Mouse (Mus musculus) CD4-positive, CD25-positive, alpha-beta regulatory T cell (primary cell): ENCODE results near the gene Plcl1. TPM values are rescaled to one million over a fixed set of nuclear protein-coding genes. Genes with fewer than 3 reads are reported as not detected.

ENCODE experiments used
- polyA plus RNA-seq: library from polyadenylated mRNA; unstranded; fragments of 100-300 nt; shearing (Covaris generic); gene quantifications from one replicate; pipeline ENCODE4 v1.2.1, GENCODE M21; 2017

Plcl1 gene
- polyA plus RNA-seq, result 6.2 TPM

GRCm38 (mm10) chr1:55405272-55406022, at the start of gene Plcl1:
Gene Plcl1, plus strand, starts transcription at chr1:55405921.

GRCm38 (mm10) chr1:55363044-55363565, 42.6 kb upstream of the Plcl1 start, which contains the start of gene Boll:
Gene Boll, minus strand, starts transcription at chr1:55363469.

Other genes with a start within 250 kb of the Plcl1 start
- 7.1 TPM for gene Rftn2, start 179.1 kb upstream of the Plcl1 start, polyA plus RNA-seq
- gene Mars2, start 168.7 kb upstream of the Plcl1 start, polyA plus RNA-seq, result 4.3 TPM
- gene Boll, start 42.5 kb upstream of the Plcl1 start, polyA plus RNA-seq, result 12.3 TPM